Comparison of ENCODE assay signal across 8 mouse cellular contexts in genomic region chr13:109053242-109054018, GRCm38 (mm10).
DNase-seq lines count a peak whose midpoint lies in the region; ATAC-seq lines count a peak whose summit lies in the region.

No protein-coding gene starts in this region.

- no peaks in the 10 kb centered on the region for H3K36me3 ChIP-seq in embryonic facial prominence, embryonic 13.5 days
- no peaks in the 10 kb centered on the region for H3K36me3 ChIP-seq in embryonic facial prominence, embryonic 10.5 days (replicated peaks)
- no peaks in the 10 kb centered on the region for H3K36me3 ChIP-seq in hindbrain, embryonic 15.5 days

- H3K27ac ChIP-seq in embryonic facial prominence, embryonic 13.5 days, result no peak overlapping the region
- H3K27ac ChIP-seq in embryonic facial prominence, embryonic 10.5 days (replicated peaks), result no peak overlapping the region
- H3K27ac ChIP-seq in hindbrain, embryonic 15.5 days (replicated peaks), result peak overlapping the region; percentile 71

- intact Hi-C loops in left cerebral cortex, postnatal 25 days (cut with DNase I), result no loop called here

- no peak for DNase-seq in embryonic facial prominence, embryonic 10.5 days (ENCODE audit: low spot score)
- peak; percentile 50 for DNase-seq in cerebellum, adult 11 months
- DNase-seq in left cerebral cortex, postnatal 25 days (ENCODE audit: low spot score in 2 of 2), result peak; percentile 59 to 74
- no peak for DNase-seq in gastrocnemius, adult 18-20 months (ENCODE audit: low spot score)

- H3K27me3 ChIP-seq in embryonic facial prominence, embryonic 13.5 days, result no peaks in the 10 kb centered on the region
- no peaks in the 10 kb centered on the region for H3K27me3 ChIP-seq in embryonic facial prominence, embryonic 10.5 days (replicated peaks; ENCODE audit: low read depth, poor library complexity, severe bottlenecking)
- H3K27me3 ChIP-seq in hindbrain, embryonic 15.5 days, result no peaks in the 10 kb centered on the region

- ATAC-seq in embryonic facial prominence, embryonic 13.5 days (ENCODE audit: insufficient number of reproducible peaks, insufficient read depth, low FRiP score, low TSS enrichment, low read depth), result no peak
- peak; percentile 93 for ATAC-seq in hindbrain, embryonic 15.5 days (ENCODE audit: low FRiP score, low read depth)
- no peak for ATAC-seq in monocyte, adult 5-6 weeks (replicated peaks; ENCODE audit: insufficient number of reproducible peaks, low FRiP score, low TSS enrichment, poor library complexity, severe bottlenecking)
- no peak for ATAC-seq in inflammation-experienced regulatory T-cells, adult 6 months

- 52% methylated on average over 10 of the region's 10 CpGs for WGBS in embryonic facial prominence, embryonic 13.5 days
- 74% methylated on average over 10 of the region's 10 CpGs for whole genome bisulfite sequencing in embryonic facial prominence, embryonic 10.5 days
- 21% methylated on average over 10 of the region's 10 CpGs for WGBS in hindbrain, embryonic 15.5 days

- H3K9ac ChIP-seq in embryonic facial prominence, embryonic 13.5 days, result no peak overlapping the region
- H3K9ac ChIP-seq in hindbrain, embryonic 15.5 days, result 0 out of 2 replicates have a peak overlapping the region, but pooled peaks have one; percentile 5

- no peak overlapping the region for H3K4me3 ChIP-seq in embryonic facial prominence, embryonic 13.5 days
- no peak overlapping the region for H3K4me3 ChIP-seq in embryonic facial prominence, embryonic 10.5 days
- peak overlapping the region; percentile 13; the same call in 1 of the 2 replicates for H3K4me3 ChIP-seq in hindbrain, embryonic 15.5 days

- no peaks in the 10 kb centered on the region for H3K4me1 ChIP-seq in embryonic facial prominence, embryonic 13.5 days
- peaks cover 4% of the 10 kb centered on the region; the same call in 1 of the 2 replicates for H3K4me1 ChIP-seq in embryonic facial prominence, embryonic 10.5 days
- peaks cover 12% of the 10 kb centered on the region; the same call in 1 of the 2 replicates for H3K4me1 ChIP-seq in hindbrain, embryonic 15.5 days (replicated peaks)

- H3K9me3 ChIP-seq in embryonic facial prominence, embryonic 13.5 days, result no peaks in the 10 kb centered on the region
- H3K9me3 ChIP-seq in embryonic facial prominence, embryonic 10.5 days, result no peaks in the 10 kb centered on the region
- H3K9me3 ChIP-seq in hindbrain, embryonic 15.5 days, result no peaks in the 10 kb centered on the region

- peak overlapping the region; percentile 16; the same call in 1 of the 2 replicates for H3K4me2 ChIP-seq in embryonic facial prominence, embryonic 13.5 days
- H3K4me2 ChIP-seq in hindbrain, embryonic 15.5 days, result peak overlapping the region; percentile 41

Comparison
In these comparisons a context has a peak if more than half of its experiments do, and no peak if none do; other contexts are left out.
1. DNase-seq: peak in cerebellum, adult 11 months (single experiment) and left cerebral cortex, postnatal 25 days (2 of 2); none in embryonic facial prominence, embryonic 10.5 days (single experiment) and gastrocnemius, adult 18-20 months (single experiment).